Mouse (Mus musculus): ENCODE measurements around the gene Eci1.

DNA sequence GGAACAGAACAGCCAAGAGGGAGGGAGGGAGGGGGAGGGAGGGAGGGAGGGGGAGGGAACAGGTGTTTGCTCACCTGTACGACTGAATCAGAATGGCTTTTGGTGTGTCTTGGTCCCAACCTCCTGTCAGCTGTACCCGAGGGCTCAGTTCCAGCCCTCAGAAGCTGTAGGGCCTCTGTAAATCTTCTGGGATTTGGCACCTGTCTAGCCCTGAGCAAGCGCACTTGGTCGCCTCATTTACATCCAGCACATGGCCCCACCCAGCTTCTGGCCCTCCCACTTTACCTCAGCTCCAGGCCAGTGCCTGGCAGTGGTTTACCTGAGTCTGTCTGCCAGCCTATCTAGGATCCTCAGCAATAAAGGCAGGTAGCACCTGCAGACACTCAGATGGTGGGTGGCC is 32.9 kb upstream of the Eci1 start:
- TF ChIP-seq GATA1 (IDR thresholded peaks at IDR 0.05; ENCODE audit: low read length) = no peak
- no peak for TF ChIP-seq TAL1 (IDR thresholded peaks at IDR 0.05; ENCODE audit: low read length)

Measured in erythroblast, embryonic 14.5 days (primary cell).